Mouse (Mus musculus): ENCODE data around the gene Nrarp.

Gene Nrarp

DNA sequence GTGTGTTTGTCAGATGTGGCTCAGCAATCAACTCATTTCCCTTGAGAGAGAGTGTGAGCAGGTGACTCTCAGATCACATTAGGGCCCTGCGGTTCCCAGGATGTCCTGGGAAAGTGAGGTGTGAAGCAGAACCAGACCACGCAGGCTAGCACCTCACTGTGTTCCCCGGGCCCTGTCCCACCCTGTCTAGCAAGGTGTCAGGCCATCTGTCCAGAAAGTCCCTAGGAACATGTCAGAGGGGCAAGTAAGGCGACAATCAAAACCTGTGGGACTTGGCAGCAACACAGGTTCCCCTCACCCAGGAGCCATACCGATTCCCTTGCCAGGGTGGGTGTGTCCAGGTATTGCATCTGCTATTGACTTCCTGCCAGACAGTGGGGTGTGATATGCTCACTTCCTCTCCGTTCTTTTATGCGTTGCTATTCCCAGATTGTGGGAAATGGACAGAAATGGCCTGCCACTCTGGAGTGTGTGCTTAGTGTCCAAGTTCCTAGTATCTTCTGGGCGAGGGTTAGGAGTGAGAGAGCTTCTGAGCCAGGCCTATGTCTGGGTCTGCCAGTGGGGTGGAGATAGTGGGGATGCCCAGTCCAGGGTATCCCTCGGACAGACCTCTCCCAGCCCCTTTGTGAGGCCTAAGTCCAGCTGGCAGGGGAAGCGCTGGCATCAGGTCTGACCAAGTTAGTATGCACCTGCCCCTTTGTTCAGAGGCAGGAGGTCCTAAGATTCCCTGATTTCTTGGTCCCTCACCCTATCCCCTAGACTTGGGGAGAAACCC is 10.0 kb upstream of the Nrarp start:
- no peaks in the 10 kb centered on the region for H3K36me3 ChIP-seq (ENCODE audit: insufficient read depth, low read length)
- no peak for TF ChIP-seq POU5F1 (IDR thresholded peaks at IDR 0.05; ENCODE audit: borderline replicate concordance, low read length)
- no peak for TF ChIP-seq CTCF (conservative IDR thresholded peaks at IDR 0.05; ENCODE audit: low read length)
- no peak for TF ChIP-seq NANOG (IDR thresholded peaks at IDR 0.05; ENCODE audit: borderline replicate concordance, low read length)
- peaks cover 2% of the 10 kb centered on the region; the same call in 1 of the 2 replicates for H3K9me3 ChIP-seq (ENCODE audit: low read length)
- peaks cover 49% of the 10 kb centered on the region for H3K4me1 ChIP-seq (replicated peaks; ENCODE audit: low read depth, low read length)
- H3K4me3 ChIP-seq (replicated peaks; ENCODE audit: low read length): no peak overlapping the region
- H3K27me3 ChIP-seq (ENCODE audit: insufficient read depth, low read length): peaks cover 89% of the 10 kb centered on the region

DNA sequence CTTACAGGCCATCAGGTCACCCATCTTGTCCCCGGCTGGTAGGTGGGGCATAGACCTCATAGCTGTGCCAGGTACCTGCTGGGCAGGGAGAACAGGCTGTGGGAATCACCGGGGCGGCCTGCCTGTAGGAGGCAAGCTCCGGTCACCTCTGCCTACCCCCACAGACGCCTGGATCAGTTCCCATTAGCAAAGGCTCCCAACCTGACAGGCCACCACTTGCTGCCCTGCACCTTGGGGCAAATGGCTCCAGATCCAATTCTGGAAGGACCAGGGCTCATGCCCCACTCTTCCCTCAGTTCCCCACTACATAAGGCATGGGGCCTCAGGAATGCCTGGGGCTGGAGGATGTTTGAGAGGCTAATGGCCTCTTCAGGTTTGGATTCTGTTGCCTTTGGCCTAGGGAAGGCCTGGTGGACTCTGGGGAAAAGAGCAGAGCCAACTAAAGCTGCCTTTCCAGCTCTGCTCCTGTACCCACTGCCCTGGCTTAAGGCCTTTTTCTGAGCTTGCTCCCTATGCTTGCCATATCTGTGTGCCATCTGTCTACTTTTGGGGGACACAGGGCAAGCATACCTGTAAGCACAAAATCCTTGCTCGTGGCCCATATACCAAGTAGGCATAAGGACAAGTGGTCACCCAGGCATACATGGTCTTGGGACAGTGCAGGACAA is 9.3 kb upstream of the Nrarp start:
- TF ChIP-seq NANOG (IDR thresholded peaks at IDR 0.05; ENCODE audit: borderline replicate concordance, low read length) (no peak), CTCF (conservative IDR thresholded peaks at IDR 0.05; ENCODE audit: low read length) (no peak), POU5F1 (IDR thresholded peaks at IDR 0.05; ENCODE audit: borderline replicate concordance, low read length) (no peak)
- no peak overlapping the region for H3K4me3 ChIP-seq (replicated peaks; ENCODE audit: low read length)
- H3K9me3 ChIP-seq (ENCODE audit: low read length): peaks cover 2% of the 10 kb centered on the region; the same call in 1 of the 2 replicates

GRCm38 (mm10) chr2:25171769-25172153 is 8.8 kb upstream of the Nrarp start:
- H3K4me1 ChIP-seq (replicated peaks; ENCODE audit: low read depth, low read length): peaks cover 51% of the 10 kb centered on the region
- H3K27me3 ChIP-seq (ENCODE audit: insufficient read depth, low read length): peaks cover 89% of the 10 kb centered on the region
- TF ChIP-seq CTCF (conservative IDR thresholded peaks at IDR 0.05; ENCODE audit: low read length) (no peak), POU5F1 (IDR thresholded peaks at IDR 0.05; ENCODE audit: borderline replicate concordance, low read length) (no peak), NANOG (IDR thresholded peaks at IDR 0.05; ENCODE audit: borderline replicate concordance, low read length) (no peak)
- H3K9me3 ChIP-seq (ENCODE audit: low read length): peaks cover 2% of the 10 kb centered on the region; the same call in 1 of the 2 replicates
- no peaks in the 10 kb centered on the region for H3K36me3 ChIP-seq (ENCODE audit: insufficient read depth, low read length)
- H3K4me3 ChIP-seq (replicated peaks; ENCODE audit: low read length): no peak overlapping the region

More for the DNA sequence above, 9.3 kb upstream of the Nrarp start:
- Histone ChIP-seq H3K36me3 (ENCODE audit: insufficient read depth, low read length) (no peaks in the 10 kb centered on the region), H3K4me1 (replicated peaks; ENCODE audit: low read depth, low read length) (peaks cover 51% of the 10 kb centered on the region), H3K27me3 (ENCODE audit: insufficient read depth, low read length) (peaks cover 89% of the 10 kb centered on the region)

GRCm38 (mm10) chr2:25172629-25173028 is 7.9 kb upstream of the Nrarp start:
- H3K4me3 ChIP-seq (replicated peaks; ENCODE audit: low read length): no peak overlapping the region
- H3K4me1 ChIP-seq (replicated peaks; ENCODE audit: low read depth, low read length): peaks cover 52% of the 10 kb centered on the region
- TF ChIP-seq NANOG (IDR thresholded peaks at IDR 0.05; ENCODE audit: borderline replicate concordance, low read length) (no peak), CTCF (conservative IDR thresholded peaks at IDR 0.05; ENCODE audit: low read length) (no peak), POU5F1 (IDR thresholded peaks at IDR 0.05; ENCODE audit: borderline replicate concordance, low read length) (no peak)
- peaks cover 89% of the 10 kb centered on the region for H3K27me3 ChIP-seq (ENCODE audit: insufficient read depth, low read length)
- no peaks in the 10 kb centered on the region for H3K36me3 ChIP-seq (ENCODE audit: insufficient read depth, low read length)
- no peaks in the 10 kb centered on the region for H3K9me3 ChIP-seq (ENCODE audit: low read length)

DNA sequence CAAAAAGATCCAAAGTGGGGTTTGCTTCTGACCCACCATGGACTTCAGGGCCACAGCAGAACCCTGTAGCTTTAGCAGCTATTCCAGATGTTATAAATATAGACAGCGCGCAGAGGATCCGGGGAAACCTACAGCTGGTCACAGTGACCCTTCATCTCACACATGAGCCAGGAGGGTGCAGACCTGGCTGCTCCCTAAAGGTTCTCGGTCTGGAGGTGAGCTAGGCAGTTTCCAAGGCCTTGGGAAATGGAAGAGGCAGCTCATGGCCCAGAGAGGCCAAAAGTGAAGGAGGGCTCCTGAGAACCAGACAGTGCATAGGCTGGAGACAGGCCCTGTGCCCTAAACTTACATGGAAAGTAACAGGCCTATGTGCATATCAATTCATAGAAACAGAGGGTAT is 6.7 kb upstream of the Nrarp start:
- Histone ChIP-seq H3K4me3 (replicated peaks; ENCODE audit: low read length) (no peak overlapping the region), H3K27me3 (ENCODE audit: insufficient read depth, low read length) (peaks cover 95% of the 10 kb centered on the region), H3K4me1 (replicated peaks; ENCODE audit: low read depth, low read length) (peaks cover 51% of the 10 kb centered on the region), H3K36me3 (ENCODE audit: insufficient read depth, low read length) (no peaks in the 10 kb centered on the region), H3K9me3 (ENCODE audit: low read length) (no peaks in the 10 kb centered on the region)
- no peak for TF ChIP-seq CTCF (conservative IDR thresholded peaks at IDR 0.05; ENCODE audit: low read length)
- TF ChIP-seq POU5F1 (IDR thresholded peaks at IDR 0.05; ENCODE audit: borderline replicate concordance, low read length): no peak
- TF ChIP-seq NANOG (IDR thresholded peaks at IDR 0.05; ENCODE audit: borderline replicate concordance, low read length): no peak

DNA sequence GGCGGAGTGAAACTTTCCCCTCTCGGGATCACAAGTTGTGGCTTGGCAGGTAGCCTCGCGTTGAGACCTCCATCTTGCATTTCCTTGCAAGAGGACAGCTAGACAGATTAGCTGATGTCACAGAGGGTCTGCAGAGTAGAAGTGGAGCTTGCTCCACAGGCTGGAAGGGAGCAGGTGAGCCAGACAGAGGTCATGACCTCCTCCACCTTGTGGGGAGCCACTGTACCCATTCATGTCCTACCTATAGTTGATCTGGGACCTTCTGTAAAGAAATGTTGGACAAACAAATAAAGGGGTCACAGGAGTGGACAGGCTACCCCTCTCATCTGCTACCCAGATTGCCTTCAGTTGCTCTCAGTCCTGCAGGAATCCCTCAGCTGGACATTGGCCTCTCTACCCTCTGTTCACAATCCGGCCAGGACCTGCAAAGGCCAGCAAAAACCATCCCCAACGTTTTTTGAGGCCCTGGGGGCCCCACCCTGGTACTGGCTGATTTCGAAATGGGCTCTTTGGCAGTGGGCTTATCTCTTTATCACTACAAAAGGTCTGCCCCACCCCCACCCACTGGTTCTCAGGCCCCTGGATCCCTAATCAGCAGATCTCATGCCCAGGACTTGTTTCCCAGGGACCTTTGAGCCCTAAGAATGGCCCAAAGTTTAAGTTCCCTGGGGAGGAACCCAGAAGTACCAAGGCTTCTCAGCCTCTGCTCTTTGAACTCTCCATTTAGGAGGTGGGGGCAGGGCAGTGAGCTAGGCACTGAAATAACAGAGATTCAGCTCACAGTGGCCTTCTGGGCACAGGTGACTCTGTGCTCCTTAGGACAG is 5.5 kb upstream of the Nrarp start:
- peaks cover 50% of the 10 kb centered on the region for H3K4me1 ChIP-seq (replicated peaks; ENCODE audit: low read depth, low read length)
- H3K9me3 ChIP-seq (ENCODE audit: low read length): no peaks in the 10 kb centered on the region
- H3K4me3 ChIP-seq (replicated peaks; ENCODE audit: low read length): no peak overlapping the region
- H3K27me3 ChIP-seq (ENCODE audit: insufficient read depth, low read length): peaks cover 97% of the 10 kb centered on the region
- TF ChIP-seq CTCF (conservative IDR thresholded peaks at IDR 0.05; ENCODE audit: low read length) (no peak), NANOG (IDR thresholded peaks at IDR 0.05; ENCODE audit: borderline replicate concordance, low read length) (no peak), POU5F1 (IDR thresholded peaks at IDR 0.05; ENCODE audit: borderline replicate concordance, low read length) (no peak)
- H3K36me3 ChIP-seq (ENCODE audit: insufficient read depth, low read length): no peaks in the 10 kb centered on the region

- TF ChIP-seq CTCF (conservative IDR thresholded peaks at IDR 0.05; ENCODE audit: low read length): no peak
- TF ChIP-seq POU5F1 (IDR thresholded peaks at IDR 0.05; ENCODE audit: borderline replicate concordance, low read length): no peak
- no peak for TF ChIP-seq NANOG (IDR thresholded peaks at IDR 0.05; ENCODE audit: borderline replicate concordance, low read length)
- H3K4me3 ChIP-seq (replicated peaks; ENCODE audit: low read length): no peak overlapping the region
- peaks cover 47% of the 10 kb centered on the region for H3K4me1 ChIP-seq (replicated peaks; ENCODE audit: low read depth, low read length)
- H3K36me3 ChIP-seq (ENCODE audit: insufficient read depth, low read length): no peaks in the 10 kb centered on the region
- H3K9me3 ChIP-seq (ENCODE audit: low read length): no peaks in the 10 kb centered on the region
- peaks cover 94% of the 10 kb centered on the region for H3K27me3 ChIP-seq (ENCODE audit: insufficient read depth, low read length)
Observed at GRCm38 (mm10) chr2:25175690-25176078, 4.9 kb upstream of the Nrarp start.

- Histone ChIP-seq H3K4me3 (replicated peaks; ENCODE audit: low read length) (no peak overlapping the region), H3K36me3 (ENCODE audit: insufficient read depth, low read length) (no peaks in the 10 kb centered on the region), H3K27me3 (ENCODE audit: insufficient read depth, low read length) (peaks cover 93% of the 10 kb centered on the region), H3K4me1 (replicated peaks; ENCODE audit: low read depth, low read length) (peaks cover 47% of the 10 kb centered on the region), H3K9me3 (ENCODE audit: low read length) (no peaks in the 10 kb centered on the region)
- TF ChIP-seq CTCF (conservative IDR thresholded peaks at IDR 0.05; ENCODE audit: low read length): no peak
- no peak for TF ChIP-seq NANOG (IDR thresholded peaks at IDR 0.05; ENCODE audit: borderline replicate concordance, low read length)
- TF ChIP-seq POU5F1 (IDR thresholded peaks at IDR 0.05; ENCODE audit: borderline replicate concordance, low read length): no peak
Observed at GRCm38 (mm10) chr2:25176573-25176972, 4.0 kb upstream of the Nrarp start.

Data from E14TG2a.4 (cell line).